Mouse (Mus musculus) MEL (cell line): ENCODE data around the gene Ints2. TPM values are rescaled to one million over a fixed set of nuclear protein-coding genes. Genes with fewer than 3 reads are reported as not detected.
A peak's percentile ranks its signal among the peaks of the same experiment; 100 is the strongest.

Experiments used
- DNase-seq: peaks from one replicate; pipeline ENCODE4 v3.0.0; 2011; ENCODE audit warnings: low read depth, low spot score
- H3K27ac ChIP-seq: 2 replicates; pipeline ENCODE4 v1.5.1; 2012; ENCODE audit warnings: low read depth, mild to moderate bottlenecking, control low read depth, low read length, moderate library complexity; ENCODE audit not compliant: control insufficient read depth
- H3K27me3 ChIP-seq, 2 experiments: fragments of 150-350 bp in 1 of 2; sonication (generic) in 1 of 2; 2 replicates each; pipeline ENCODE4 v1.6.1; 2012; ENCODE audit warnings: low read length in 2 of 2, mild to moderate bottlenecking in 2 of 2, improper control_type of control experiment in 1 of 2, moderate library complexity in 1 of 2; ENCODE audit not compliant: insufficient read depth in 2 of 2, control insufficient read depth in 1 of 2
- H3K36me3 ChIP-seq, 2 experiments: 2 replicates each; pipeline ENCODE4 v1.6.1; 2012 to 2014; ENCODE audit warnings: low read length in 2 of 2, improper control_type of control experiment in 1 of 2, inconsistent platforms in 1 of 2, mild to moderate bottlenecking in 1 of 2; ENCODE audit not compliant: insufficient read depth in 2 of 2, control insufficient read depth in 1 of 2
- H3K4me1 ChIP-seq, 2 experiments: fragments of 150-350 bp in 1 of 2; sonication (generic) in 1 of 2; 2 replicates each; pipeline ENCODE4 v1.6.1; 2012; ENCODE audit warnings: low read length in 2 of 2, improper control_type of control experiment in 1 of 2, mild to moderate bottlenecking in 1 of 2; ENCODE audit not compliant: insufficient read depth in 2 of 2, control insufficient read depth in 1 of 2
- H3K4me3 ChIP-seq, 2 experiments: fragments of 150-350 bp in 1 of 2; sonication (generic) in 1 of 2; 2 replicates each; pipeline ENCODE4 v1.5.1; 2012; ENCODE audit warnings: low read depth in 2 of 2, low read length in 2 of 2, mild to moderate bottlenecking in 2 of 2, moderate library complexity in 2 of 2, control low read depth in 1 of 2, improper control_type of control experiment in 1 of 2; ENCODE audit not compliant: control insufficient read depth in 1 of 2, insufficient read depth in 1 of 2
- H3K79me2 ChIP-seq: 2 replicates; pipeline ENCODE4 v1.6.1; 2012; ENCODE audit warnings: mild to moderate bottlenecking, low read length, moderate library complexity; ENCODE audit not compliant: control insufficient read depth, poor library complexity, insufficient read depth
- H3K9ac ChIP-seq: 2 replicates; pipeline ENCODE4 v1.6.1; 2012; ENCODE audit warnings: low read depth, mild to moderate bottlenecking, control low read depth, low read length, moderate library complexity; ENCODE audit not compliant: control insufficient read depth, poor library complexity, severe bottlenecking
- H3K9me3 ChIP-seq: fragments of 150-350 bp; sonication (generic); replicated peaks from 2 replicates; pipeline ENCODE4 v1.6.1; 2012; ENCODE audit warnings: mild to moderate bottlenecking, low read length, improper control_type of control experiment, moderate library complexity; ENCODE audit not compliant: insufficient read depth
- CHD1 ChIP-seq: IDR thresholded peaks from 2 replicates; pipeline ENCODE4 v1.6.1; 2012; ENCODE audit warnings: low read depth, mild to moderate bottlenecking, inconsistent platforms, low read length, improper control_type of control experiment
- CHD2 ChIP-seq: IDR thresholded peaks from 2 replicates; pipeline ENCODE4 v1.6.1; 2011; ENCODE audit warnings: low read length, improper control_type of control experiment
- CTCF ChIP-seq, 3 experiments: IDR thresholded peaks in 2 of 3; conservative IDR thresholded peaks in 1 of 3; 2 replicates each; pipeline ENCODE4 v1.5.1; 2011 to 2012; ENCODE audit warnings: low read length in 3 of 3, low read depth in 2 of 3, mild to moderate bottlenecking in 2 of 3, improper control_type of control experiment in 1 of 3, inconsistent platforms in 1 of 3, mixed read lengths in 1 of 3, moderate library complexity in 1 of 3; ENCODE audit not compliant: control insufficient read depth in 1 of 3, insufficient read depth in 1 of 3, poor library complexity in 1 of 3, severe bottlenecking in 1 of 3
- E2F4 ChIP-seq: IDR thresholded peaks from 2 replicates; pipeline ENCODE4 v1.6.1; 2011; ENCODE audit warnings: low read depth, low read length, improper control_type of control experiment, borderline replicate concordance
- ETS1 ChIP-seq: IDR thresholded peaks from 2 replicates; pipeline ENCODE4 v1.6.1; 2012; ENCODE audit warnings: low read depth, mild to moderate bottlenecking, inconsistent platforms, low read length, improper control_type of control experiment, moderate library complexity
- GABPA ChIP-seq: IDR thresholded peaks from 2 replicates; pipeline ENCODE4 v1.6.1; 2012; ENCODE audit warnings: low read depth, mild to moderate bottlenecking, inconsistent platforms, low read length, improper control_type of control experiment, moderate library complexity
- GATA1 ChIP-seq: IDR thresholded peaks from 2 replicates; pipeline ENCODE4 v1.6.1; 2011; ENCODE audit warnings: low read depth, low read length, improper control_type of control experiment
- JUND ChIP-seq: IDR thresholded peaks from 2 replicates; pipeline ENCODE4 v1.6.1; 2011; ENCODE audit warnings: low read depth, mild to moderate bottlenecking, improper control_type of control experiment, low read length
- KAT2A ChIP-seq: conservative IDR thresholded peaks from 2 replicates; pipeline ENCODE4 v1.6.1; 2012; ENCODE audit warnings: low read depth, low read length, improper control_type of control experiment, inconsistent platforms
- MAFK ChIP-seq: IDR thresholded peaks from 2 replicates; pipeline ENCODE4 v1.6.1; 2011; ENCODE audit warnings: low read depth, mild to moderate bottlenecking, low read length, improper control_type of control experiment, borderline replicate concordance
- MAZ ChIP-seq: IDR thresholded peaks from 2 replicates; pipeline ENCODE4 v1.6.1; 2012; ENCODE audit warnings: low read depth, mild to moderate bottlenecking, inconsistent platforms, low read length, improper control_type of control experiment
- MEF2A ChIP-seq: IDR thresholded peaks from 2 replicates; pipeline ENCODE4 v1.6.1; 2014; ENCODE audit warnings: low read depth, mild to moderate bottlenecking, inconsistent platforms, low read length, improper control_type of control experiment; ENCODE audit not compliant: poor library complexity, insufficient replicate concordance, severe bottlenecking; ENCODE audit errors: extremely low read depth
- POLR2A ChIP-seq, 2 experiments: IDR thresholded peaks; 2 replicates each; pipeline ENCODE4 v1.6.1; 2011 to 2012; ENCODE audit warnings: low read length in 2 of 2, mild to moderate bottlenecking in 2 of 2, control low read depth in 1 of 2, improper control_type of control experiment in 1 of 2, low read depth in 1 of 2, moderate library complexity in 1 of 2; ENCODE audit not compliant: control insufficient read depth in 1 of 2, insufficient read depth in 1 of 2, poor library complexity in 1 of 2
- POLR2AphosphoS5 ChIP-seq: IDR thresholded peaks from 2 replicates; pipeline ENCODE4 v1.6.1; 2012; ENCODE audit warnings: low read depth, borderline replicate concordance, mild to moderate bottlenecking, inconsistent platforms, low read length, moderate library complexity, mixed read lengths
- SIN3A ChIP-seq: IDR thresholded peaks from 2 replicates; pipeline ENCODE4 v1.6.1; 2012; ENCODE audit warnings: low read length, improper control_type of control experiment, inconsistent platforms
- TCF12 ChIP-seq: IDR thresholded peaks from 2 replicates; pipeline ENCODE4 v1.6.1; 2014; ENCODE audit warnings: low read depth, mild to moderate bottlenecking, inconsistent platforms, low read length, improper control_type of control experiment, moderate library complexity
- USF1 ChIP-seq: IDR thresholded peaks from 2 replicates; pipeline ENCODE4 v1.6.1; 2014; ENCODE audit warnings: low read depth, mild to moderate bottlenecking, inconsistent platforms, low read length, improper control_type of control experiment, moderate library complexity
- USF2 ChIP-seq, 2 experiments: IDR thresholded peaks; 2 replicates each; pipeline ENCODE4 v1.6.1; 2011 to 2012; ENCODE audit warnings: improper control_type of control experiment in 2 of 2, low read length in 2 of 2, borderline replicate concordance in 1 of 2, inconsistent platforms in 1 of 2, low read depth in 1 of 2, mild to moderate bottlenecking in 1 of 2; ENCODE audit not compliant: insufficient read depth in 1 of 2
- ZC3H11A ChIP-seq: IDR thresholded peaks from 2 replicates; pipeline ENCODE4 v1.6.1; 2012; ENCODE audit warnings: low read depth, mild to moderate bottlenecking, inconsistent platforms, low read length, improper control_type of control experiment
- ZMIZ1 ChIP-seq: IDR thresholded peaks from 2 replicates; pipeline ENCODE4 v1.6.1; 2012; ENCODE audit warnings: low read depth, mild to moderate bottlenecking, inconsistent platforms, low read length, improper control_type of control experiment, moderate library complexity
- polyA plus RNA-seq, 2 experiments: library from polyadenylated mRNA; stranded (reverse) in 1 of 2; unstranded in 1 of 2; fragments of >175 nt in 1 of 2; fragments of >200 nt in 1 of 2; gene quantifications; 2 replicates each; pipeline versions ENCODE4 v1.2.1 to v1.2.4; 2012; ENCODE audit warnings: low replicate concordance in 2 of 2, low read depth in 1 of 2; ENCODE audit not compliant: insufficient read length in 2 of 2, insufficient read depth in 1 of 2, missing spikeins in 1 of 2
- total RNA-seq: library from RNA; depleted of rRNA; stranded (reverse); fragments of 300-350 nt; gene quantifications from 2 replicates; pipeline ENCODE4 v1.2.3, GENCODE M21; 2012

Ints2 gene
- total and polyA plus RNA-seq, 3 experiments: 43.0 to 120 (median 75.3) TPM

DNA sequence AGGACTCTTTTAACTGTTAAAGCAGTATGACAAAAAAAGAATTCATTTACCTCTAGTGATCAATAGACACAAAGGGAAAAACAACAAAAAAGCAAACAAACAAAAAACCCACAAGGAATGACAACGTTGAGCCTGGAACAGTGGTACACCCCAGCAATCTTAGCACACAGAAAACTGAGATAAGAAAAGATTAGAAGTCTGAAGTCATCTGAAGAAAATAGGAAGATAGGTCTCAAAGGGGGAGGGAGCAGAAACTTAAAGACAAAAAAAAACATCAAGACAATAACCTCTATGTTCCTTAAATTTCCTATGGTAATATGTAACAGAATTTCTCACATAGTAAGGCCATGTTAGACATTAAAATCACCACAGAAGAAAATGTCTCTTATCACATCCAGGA lies 4.0 kb downstream of the Ints2 start (continued):
- peak; percentile 51 for TF ChIP-seq ETS1

DNA sequence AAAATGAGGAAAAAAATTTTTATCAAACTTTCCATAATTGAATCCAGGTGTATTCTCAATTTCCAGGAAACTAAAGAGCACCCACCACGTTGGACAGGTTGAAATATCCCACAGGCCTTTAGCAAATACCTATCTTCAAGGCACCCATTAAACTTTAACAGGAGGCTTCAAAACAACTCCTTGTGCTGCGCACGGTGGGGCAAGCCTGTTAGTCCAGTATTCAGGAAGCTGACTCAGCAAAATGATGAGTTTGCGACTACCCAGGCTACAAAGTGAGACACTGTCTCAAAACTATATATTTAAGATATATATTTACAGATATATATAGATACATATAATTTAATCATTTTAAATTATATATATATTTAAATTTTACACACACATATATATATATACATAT lies 24.9 kb downstream of the Ints2 start:
- Histone ChIP-seq H3K27ac (no peak overlapping the region), H3K4me1 (no peaks in the 10 kb centered on the region), H3K9me3 (no peaks in the 10 kb centered on the region), H3K79me2 (no peaks in the 10 kb centered on the region), H3K36me3 (peaks cover 0 to 47% of the 10 kb centered on the region in 2 experiments; a peak in 2 of 4 replicates), H3K9ac (no peak overlapping the region), H3K27me3 (no peaks in the 10 kb centered on the region), H3K4me3 (no peak overlapping the region)
- no peak for DNase-seq
- no peak for TF ChIP-seq MAZ
- peak; percentile 97 for TF ChIP-seq MAFK
- no peak for TF ChIP-seq CHD1
- no peak for TF ChIP-seq MEF2A

DNA sequence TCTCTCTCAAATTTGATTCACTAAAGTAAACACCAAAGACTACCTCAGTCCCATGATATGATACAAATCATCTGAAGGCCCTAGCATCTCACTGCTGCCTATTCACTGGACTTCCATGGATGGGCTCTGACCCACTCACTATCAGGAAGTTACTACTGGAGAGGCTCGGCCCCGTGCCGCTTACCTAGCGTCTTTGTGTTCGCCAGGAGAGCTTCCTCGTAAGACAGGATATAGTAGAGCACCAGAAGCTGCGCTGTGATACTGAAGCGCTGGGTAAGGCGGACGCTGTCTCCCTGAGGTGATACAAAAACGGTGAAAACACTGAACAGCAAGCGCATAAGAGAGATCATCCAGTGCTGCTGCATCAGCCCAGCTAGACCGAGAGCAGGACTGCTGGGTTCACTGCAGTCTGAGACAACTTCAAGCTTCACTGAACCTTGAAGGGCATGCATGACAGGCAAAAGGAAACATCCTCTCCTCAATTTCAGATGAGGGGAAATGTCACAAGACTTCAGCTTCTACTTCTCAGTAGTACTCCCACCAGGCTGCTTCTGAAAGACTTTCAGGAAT lies 25.5 kb downstream of the Ints2 start:
- no peaks in the 10 kb centered on the region for H3K79me2 ChIP-seq
- peaks cover 0 to 46% of the 10 kb centered on the region in 2 experiments; a peak in 2 of 4 replicates for H3K36me3 ChIP-seq
- H3K9ac ChIP-seq: no peak overlapping the region
- no peak for DNase-seq
- H3K27me3 ChIP-seq: no peaks in the 10 kb centered on the region
- no peaks in the 10 kb centered on the region for H3K4me1 ChIP-seq
- TF ChIP-seq POLR2A (IDR thresholded peaks at IDR 0.05; ENCODE audit: control insufficient read depth in 1 of 2, insufficient read depth in 1 of 2, low read depth in 1 of 2, low read length in 2 of 2, poor library complexity in 1 of 2) (no peak), TCF12 (no peak), CHD2 (no peak), USF2 (IDR thresholded peaks at IDR 0.05; ENCODE audit: borderline replicate concordance in 1 of 2, insufficient read depth in 1 of 2, low read depth in 1 of 2, low read length in 2 of 2) (no peak), ETS1 (no peak)
- no peaks in the 10 kb centered on the region for H3K9me3 ChIP-seq
- no peak overlapping the region for H3K4me3 ChIP-seq
- H3K27ac ChIP-seq: no peak overlapping the region

DNA sequence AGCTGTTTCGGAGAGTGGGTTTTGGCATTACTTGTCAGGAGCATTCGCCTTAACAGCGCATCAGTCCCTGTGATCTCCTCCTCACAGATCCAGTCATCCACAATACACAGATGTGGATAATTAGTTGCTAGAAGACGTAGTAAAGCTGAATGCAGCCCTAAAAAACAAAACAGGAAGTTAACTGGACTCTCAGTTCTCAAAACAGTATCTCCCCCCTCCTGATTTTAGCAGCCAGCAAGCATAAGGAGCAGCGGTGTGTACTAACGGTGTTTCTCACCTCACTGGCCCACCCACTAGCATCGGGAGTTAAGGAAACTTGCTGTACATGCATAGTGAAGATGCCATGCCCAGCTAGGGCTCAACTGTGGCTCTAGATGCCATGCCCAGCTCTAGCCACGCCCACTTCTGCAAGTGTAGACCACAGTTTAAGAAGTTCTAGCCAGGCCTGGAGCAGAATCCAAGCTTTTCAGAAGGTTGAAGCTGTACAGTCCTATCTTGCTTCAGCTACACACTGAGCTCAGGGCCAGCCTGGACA lies 30.7 kb downstream of the Ints2 start:
- no peaks in the 10 kb centered on the region for H3K9me3 ChIP-seq
- no peaks in the 10 kb centered on the region for H3K27me3 ChIP-seq
- H3K36me3 ChIP-seq: peaks cover 0 to 59% of the 10 kb centered on the region in 2 experiments; a peak in 2 of 4 replicates
- no peak overlapping the region for H3K4me3 ChIP-seq
- no peaks in the 10 kb centered on the region for H3K79me2 ChIP-seq
- TF ChIP-seq CTCF (IDR thresholded peaks at IDR 0.05 in 2 of 3, conservative IDR thresholded peaks at IDR 0.05 in 1 of 3; ENCODE audit: control insufficient read depth in 1 of 3, insufficient read depth in 1 of 3, low read depth in 2 of 3, low read length in 3 of 3, poor library complexity in 1 of 3, severe bottlenecking in 1 of 3) (no peak), JUND (no peak), E2F4 (no peak), POLR2AphosphoS5 (no peak), ZC3H11A (no peak), USF1 (no peak), KAT2A (no peak), MAFK (no peak), GABPA (no peak), GATA1 (no peak), ZMIZ1 (no peak), SIN3A (no peak), USF2 (IDR thresholded peaks at IDR 0.05; ENCODE audit: borderline replicate concordance in 1 of 2, insufficient read depth in 1 of 2, low read depth in 1 of 2, low read length in 2 of 2) (no peak)
- DNase-seq: no peak
- H3K4me1 ChIP-seq: no peaks in the 10 kb centered on the region
- no peak overlapping the region for H3K9ac ChIP-seq
- H3K27ac ChIP-seq: no peak overlapping the region
